Mouse (Mus musculus): Measurements from ENCODE around the gene Mroh3. TPM values are rescaled to one million over a fixed set of nuclear protein-coding genes. Genes with fewer than 3 reads are reported as not detected.

Mroh3 gene
- polyA plus RNA-seq, 1 experiment from 2014 or later = not detected

- H3K4me3 ChIP-seq (replicated peaks) = no peak overlapping the region
- H3K9me3 ChIP-seq (replicated peaks) = no peaks in the 10 kb centered on the region
- WGBS = 39% methylated on average over 10 of the region's 10 CpGs
- H3K27me3 ChIP-seq (replicated peaks) = no peaks in the 10 kb centered on the region
- H3K4me1 ChIP-seq = peaks cover 55% of the 10 kb centered on the region
- no peak for ATAC-seq (ENCODE audit: low FRiP score)
- H3K27ac ChIP-seq (replicated peaks) = no peak overlapping the region
- no peak overlapping the region for H3K4me2 ChIP-seq
- no peak overlapping the region for H3K9ac ChIP-seq (replicated peaks)
- peaks cover 35% of the 10 kb centered on the region for H3K36me3 ChIP-seq
Measured at GRCm38 (mm10) chr1:136143514-136143913, 69.1 kb downstream of the Mroh3 start.

DNA sequence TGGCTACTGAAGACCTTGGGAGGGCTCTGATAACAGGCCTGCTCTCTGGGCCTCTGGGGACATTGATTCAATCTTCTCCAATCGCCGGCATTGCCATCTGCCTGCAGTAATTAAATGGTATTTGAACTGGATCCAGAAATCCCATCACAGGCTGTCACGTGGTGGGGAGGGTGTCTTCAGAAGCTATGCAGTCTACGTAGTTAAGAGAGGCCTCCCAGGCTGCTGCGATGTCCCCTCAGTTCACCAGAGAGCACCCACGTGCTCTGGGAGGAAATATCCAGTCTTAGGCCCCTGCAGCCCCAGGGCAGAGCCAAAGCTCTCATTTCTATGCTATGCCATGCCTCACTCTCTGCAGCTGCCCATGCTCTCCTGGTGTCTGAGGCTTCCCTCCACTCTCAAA lies 70.3 kb downstream of the Mroh3 start:
- peak; percentile 25; the same call in 1 of the 2 replicates for ATAC-seq (ENCODE audit: low FRiP score)
- no peak overlapping the region for H3K4me3 ChIP-seq (replicated peaks)
- H3K36me3 ChIP-seq = peaks cover 23% of the 10 kb centered on the region
- H3K9ac ChIP-seq (replicated peaks) = 0 out of 2 replicates have a peak overlapping the region, but pooled peaks have one; percentile 14
- H3K27ac ChIP-seq (replicated peaks) = peak overlapping the region; percentile 71
- H3K4me2 ChIP-seq = peak overlapping the region; percentile 7
- 11% methylated on average over 6 of the region's 6 CpGs for WGBS
- H3K4me1 ChIP-seq = peaks cover 67% of the 10 kb centered on the region
- H3K9me3 ChIP-seq (replicated peaks) = no peaks in the 10 kb centered on the region
- H3K27me3 ChIP-seq (replicated peaks) = no peaks in the 10 kb centered on the region

- Histone ChIP-seq H3K9me3 (replicated peaks) (no peaks in the 10 kb centered on the region), H3K27me3 (replicated peaks) (no peaks in the 10 kb centered on the region), H3K4me3 (replicated peaks) (no peak overlapping the region), H3K4me1 (peaks cover 77% of the 10 kb centered on the region), H3K9ac (replicated peaks) (peak overlapping the region; percentile 14; the same call in 1 of the 2 replicates), H3K36me3 (peaks cover 16% of the 10 kb centered on the region), H3K27ac (replicated peaks) (peak overlapping the region; percentile 71), H3K4me2 (peak overlapping the region; percentile 7; the same call in 1 of the 2 replicates)
- ATAC-seq (ENCODE audit: low FRiP score) = no peak
- 86% methylated on average over 11 of the region's 11 CpGs for WGBS
Measured at GRCm38 (mm10) chr1:136141176-136141950, 71.3 kb downstream of the Mroh3 start.

- H3K9me3 ChIP-seq (replicated peaks) = no peaks in the 10 kb centered on the region
- ATAC-seq (ENCODE audit: low FRiP score) = peak; percentile 34
- no peaks in the 10 kb centered on the region for H3K27me3 ChIP-seq (replicated peaks)
- H3K4me3 ChIP-seq (replicated peaks) = peak overlapping the region; percentile 37
- peaks cover 89% of the 10 kb centered on the region for H3K4me1 ChIP-seq
- peaks cover 6% of the 10 kb centered on the region; the same call in 1 of the 2 replicates for H3K36me3 ChIP-seq
- peak overlapping the region; percentile 50 for H3K9ac ChIP-seq (replicated peaks)
- H3K27ac ChIP-seq (replicated peaks) = peak overlapping the region; percentile 78
- peak overlapping the region; percentile 79 for H3K4me2 ChIP-seq
- WGBS = 2% methylated on average over 32 of the region's 32 CpGs
Measured at GRCm38 (mm10) chr1:136139990-136140640, 72.5 kb downstream of the Mroh3 start.

DNA sequence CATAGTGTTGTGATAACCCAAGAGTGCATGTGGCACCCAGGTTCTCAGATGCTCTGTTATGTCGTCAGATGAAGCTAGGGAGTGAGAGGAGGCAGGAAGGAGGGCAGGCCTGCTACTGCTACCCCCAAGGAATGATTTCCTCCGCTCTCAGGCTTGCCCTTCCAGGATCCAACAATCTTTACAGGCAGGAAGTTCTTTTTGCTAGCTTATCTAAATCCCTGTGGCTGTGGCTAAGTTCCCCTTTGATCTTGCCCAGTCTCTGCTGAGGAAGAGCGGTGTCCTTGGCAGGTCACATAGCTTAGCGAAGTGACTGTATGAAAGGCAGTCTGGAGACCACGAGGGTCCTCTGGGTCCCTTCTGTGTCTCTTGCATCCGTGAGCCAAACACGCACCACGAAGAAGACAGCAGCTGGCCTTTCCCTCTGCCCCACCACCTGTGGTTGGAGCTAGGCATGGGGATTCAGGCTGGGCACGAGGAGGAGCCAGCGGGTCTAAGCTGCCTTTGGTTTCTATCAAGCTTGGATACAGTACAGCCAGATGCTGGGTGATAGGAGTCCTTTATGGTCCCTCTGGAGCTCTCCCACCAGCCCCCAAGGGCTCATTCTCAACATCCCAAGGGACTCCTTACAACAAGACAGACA lies 74.3 kb downstream of the Mroh3 start:
- Histone ChIP-seq H3K27me3 (replicated peaks) (no peaks in the 10 kb centered on the region), H3K36me3 (no peaks in the 10 kb centered on the region), H3K9me3 (replicated peaks) (no peaks in the 10 kb centered on the region), H3K4me3 (replicated peaks) (no peak overlapping the region), H3K4me1 (peaks cover 100% of the 10 kb centered on the region), H3K4me2 (peak overlapping the region; percentile 29), H3K27ac (replicated peaks) (peak overlapping the region; percentile 67; the same call in 1 of the 2 replicates), H3K9ac (replicated peaks) (no peak overlapping the region)
- no peak for ATAC-seq (ENCODE audit: low FRiP score)
- WGBS = 47% methylated on average over 10 of the region's 10 CpGs

DNA sequence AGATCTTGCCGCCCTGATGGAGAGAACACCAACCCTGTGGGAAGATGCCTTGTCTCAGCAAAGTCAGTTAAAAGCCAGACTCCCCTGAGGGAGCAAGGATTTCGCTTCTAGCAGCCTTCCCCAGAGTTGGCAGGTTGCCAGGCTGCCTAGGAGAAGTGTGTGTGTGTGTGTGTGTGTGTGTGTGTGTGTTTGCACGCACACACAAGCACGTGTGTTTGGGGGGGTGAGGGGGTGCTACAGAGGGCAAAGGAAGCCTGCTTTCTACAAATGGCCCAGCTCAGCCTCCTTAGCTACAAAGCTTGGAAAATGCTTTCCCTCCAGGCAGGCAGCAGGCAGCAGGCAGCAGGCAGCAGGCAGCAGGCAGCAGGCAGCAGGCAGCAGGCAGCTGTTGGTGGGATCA lies 75.1 kb downstream of the Mroh3 start:
- H3K27me3 ChIP-seq (replicated peaks) = no peaks in the 10 kb centered on the region
- no peak for ATAC-seq (ENCODE audit: low FRiP score)
- WGBS = 4% methylated on average over 4 of the region's 4 CpGs
- H3K9me3 ChIP-seq (replicated peaks) = no peaks in the 10 kb centered on the region
- no peaks in the 10 kb centered on the region for H3K36me3 ChIP-seq
- H3K4me1 ChIP-seq = peaks cover 100% of the 10 kb centered on the region
- no peak overlapping the region for H3K4me3 ChIP-seq (replicated peaks)
- peak overlapping the region; percentile 29 for H3K4me2 ChIP-seq
- peak overlapping the region; percentile 67; the same call in 1 of the 2 replicates for H3K27ac ChIP-seq (replicated peaks)
- H3K9ac ChIP-seq (replicated peaks) = no peak overlapping the region

- H3K36me3 ChIP-seq = no peaks in the 10 kb centered on the region
- H3K4me3 ChIP-seq (replicated peaks) = no peak overlapping the region
- WGBS = 27% methylated on average over 7 of the region's 7 CpGs
- H3K27me3 ChIP-seq (replicated peaks) = no peaks in the 10 kb centered on the region
- H3K9ac ChIP-seq (replicated peaks) = no peak overlapping the region
- H3K27ac ChIP-seq (replicated peaks) = peak overlapping the region; percentile 67; the same call in 1 of the 2 replicates
- H3K4me2 ChIP-seq = peak overlapping the region; percentile 29
- no peaks in the 10 kb centered on the region for H3K9me3 ChIP-seq (replicated peaks)
- H3K4me1 ChIP-seq = peaks cover 100% of the 10 kb centered on the region
- no peak for ATAC-seq (ENCODE audit: low FRiP score)
Measured at GRCm38 (mm10) chr1:136137071-136137531, 75.5 kb downstream of the Mroh3 start.

DNA sequence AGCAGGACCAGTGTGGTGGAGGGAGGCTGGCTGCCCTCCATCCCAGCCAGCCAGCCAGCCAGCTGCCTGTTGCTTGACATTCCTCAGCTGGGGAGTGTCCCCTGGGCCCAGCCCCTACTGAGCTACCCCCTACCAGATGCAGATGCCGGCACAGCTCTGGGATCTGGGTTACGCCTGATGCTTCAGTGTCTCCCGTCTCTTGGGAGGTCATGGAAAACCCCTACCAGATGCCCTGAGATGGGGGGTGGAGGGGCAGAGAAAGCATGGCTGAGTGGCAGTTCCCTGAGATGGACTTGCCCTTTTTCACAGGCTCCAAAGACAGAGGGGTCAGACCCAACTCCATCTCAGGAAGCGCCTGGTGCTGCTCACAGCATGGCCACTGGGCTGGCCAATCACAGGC lies 76.1 kb downstream of the Mroh3 start:
- no peak for ATAC-seq (ENCODE audit: low FRiP score)
- Histone ChIP-seq H3K4me2 (peak overlapping the region; percentile 29), H3K4me3 (replicated peaks) (no peak overlapping the region), H3K27me3 (replicated peaks) (no peaks in the 10 kb centered on the region), H3K4me1 (peaks cover 97% of the 10 kb centered on the region), H3K9me3 (replicated peaks) (no peaks in the 10 kb centered on the region), H3K9ac (replicated peaks) (no peak overlapping the region; the same call in 1 of the 2 replicates), H3K27ac (replicated peaks) (no peak overlapping the region), H3K36me3 (no peaks in the 10 kb centered on the region)
- WGBS = 45% methylated on average over 4 of the region's 4 CpGs

- Histone ChIP-seq H3K36me3 (no peaks in the 10 kb centered on the region), H3K27ac (replicated peaks) (no peak overlapping the region), H3K27me3 (replicated peaks) (no peaks in the 10 kb centered on the region), H3K9me3 (replicated peaks) (no peaks in the 10 kb centered on the region), H3K4me2 (peak overlapping the region; percentile 29), H3K4me3 (replicated peaks) (no peak overlapping the region), H3K9ac (replicated peaks) (peak overlapping the region; percentile 5; the same call in 1 of the 2 replicates), H3K4me1 (peaks cover 92% of the 10 kb centered on the region)
- no peak for ATAC-seq (ENCODE audit: low FRiP score)
- WGBS = 63% methylated on average over 6 of the region's 6 CpGs
Measured at GRCm38 (mm10) chr1:136135777-136136444, 76.7 kb downstream of the Mroh3 start.

DNA sequence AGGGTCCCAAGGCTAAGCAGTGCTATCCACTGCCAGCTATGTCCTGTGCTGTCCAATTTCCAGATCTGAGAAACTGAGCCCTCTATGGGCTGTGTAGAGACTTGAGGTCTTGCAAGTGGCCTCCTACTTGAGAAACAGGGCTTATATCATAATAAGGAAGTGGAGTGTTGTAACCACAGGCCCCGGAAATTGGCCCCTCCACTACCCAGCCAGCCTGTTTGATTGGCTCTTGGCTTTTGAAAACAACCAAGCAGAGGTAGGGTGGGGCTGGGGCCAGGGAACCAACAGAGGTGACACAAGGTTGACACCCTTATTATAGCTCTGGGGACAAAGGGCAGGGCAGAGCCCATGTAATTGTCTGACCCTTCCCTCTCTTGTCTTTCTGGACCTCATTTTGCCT lies 77.6 kb downstream of the Mroh3 start:
- Histone ChIP-seq H3K36me3 (no peaks in the 10 kb centered on the region), H3K27me3 (replicated peaks) (no peaks in the 10 kb centered on the region), H3K4me3 (replicated peaks) (no peak overlapping the region), H3K9me3 (replicated peaks) (no peaks in the 10 kb centered on the region), H3K4me1 (peaks cover 92% of the 10 kb centered on the region), H3K9ac (replicated peaks) (0 out of 2 replicates have a peak overlapping the region, but pooled peaks have one; percentile 5), H3K27ac (replicated peaks) (no peak overlapping the region), H3K4me2 (peak overlapping the region; percentile 72)
- 35% methylated on average over 1 of the region's 1 CpGs for WGBS
- ATAC-seq (ENCODE audit: low FRiP score) = no peak

GRCm38 (mm10) chr1:136134547-136134946 lies 78.1 kb downstream of the Mroh3 start:
- Histone ChIP-seq H3K27ac (replicated peaks) (no peak overlapping the region), H3K4me1 (peaks cover 92% of the 10 kb centered on the region), H3K4me2 (peak overlapping the region; percentile 72), H3K9ac (replicated peaks) (peak overlapping the region; percentile 97), H3K36me3 (no peaks in the 10 kb centered on the region), H3K4me3 (replicated peaks) (peak overlapping the region; percentile 94), H3K27me3 (replicated peaks) (no peaks in the 10 kb centered on the region), H3K9me3 (replicated peaks) (no peaks in the 10 kb centered on the region)
- ATAC-seq (ENCODE audit: low FRiP score) = no peak
- WGBS = 81% methylated on average over 2 of the region's 2 CpGs

Data from neural tube, embryonic 15.5 days (tissue).